Mouse (Mus musculus): ENCODE measurements at regions not wholly inside any gene's neighbourhood (a gene's known extent, or its start where the extent isn't known, plus 50 kb on each side); places are given as distances from the start of the nearest gene placed in this dataset.
"Not testable (repeated sequence)": the region's sequence is repeated elsewhere in the genome, so short reads cannot be mapped to it uniquely, and the experiment has no call there.

GRCm38 (mm10) chrX:24169992-24170391 lies 211.3 kb upstream of the Gm4985 start:
- not testable (repeated sequence) for DNase-seq (ENCODE audit: low spot score)

- peak; percentile 6 for DNase-seq (ENCODE audit: low spot score)
Observed at GRCm38 (mm10) chrX:24161654-24162053, 202.9 kb upstream of the Gm4985 start.

GRCm38 (mm10) chrX:24153277-24153873 lies 194.6 kb upstream of the Gm4985 start:
- DNase-seq (ENCODE audit: low spot score) = not testable (repeated sequence)

All from urinary bladder, postnatal 25 days (tissue).